Mouse (Mus musculus) limb, embryonic 15.5 days (tissue): ENCODE results near the gene Dglucy. TPM values are rescaled to one million over a fixed set of nuclear protein-coding genes. Genes with fewer than 3 reads are reported as not detected.
A peak's percentile ranks its signal among the peaks of the same experiment; 100 is the strongest.

Experiments
- ATAC-seq: fragments of 200-750 bp; cut with Nextera tagmentation; 2 replicates; pipeline ENCODE4 v1.8.0; 2017; ENCODE audit warnings: low read depth, moderate TSS enrichment; ENCODE audit not compliant: insufficient number of reproducible peaks, low FRiP score, low TSS enrichment
- H3K27ac ChIP-seq: fragments of 300-500 bp; sonication (generic); 2 replicates; pipeline ENCODE4 v1.5.1; 2015; ENCODE audit warnings: moderate library complexity, mild to moderate bottlenecking, inconsistent platforms
- H3K27me3 ChIP-seq: fragments of 300-500 bp; sonication (generic); 2 replicates; pipeline ENCODE4 v1.6.1; 2015; ENCODE audit warnings: inconsistent platforms
- H3K36me3 ChIP-seq: fragments of 300-500 bp; sonication (generic); 2 replicates; pipeline ENCODE4 v1.6.1; 2015; ENCODE audit warnings: inconsistent platforms
- H3K4me1 ChIP-seq: fragments of 300-500 bp; sonication (generic); 2 replicates; pipeline ENCODE4 v1.6.1; 2015; ENCODE audit warnings: inconsistent platforms
- H3K4me2 ChIP-seq: fragments of 300-500 bp; sonication (generic); 2 replicates; pipeline ENCODE4 v1.6.1; 2015; ENCODE audit warnings: mild to moderate bottlenecking, inconsistent platforms
- H3K4me3 ChIP-seq: fragments of 300-500 bp; sonication (generic); 2 replicates; pipeline ENCODE4 v1.5.1; 2015; ENCODE audit warnings: mild to moderate bottlenecking, inconsistent platforms
- H3K9ac ChIP-seq: fragments of 300-500 bp; sonication (generic); 2 replicates; pipeline ENCODE4 v1.6.1; 2015; ENCODE audit warnings: inconsistent platforms
- H3K9me3 ChIP-seq: fragments of 300-500 bp; sonication (generic); 2 replicates; pipeline ENCODE4 v1.6.1; 2016; ENCODE audit warnings: inconsistent platforms
- WGBS: fragments of 180-500 bp; shearing (Covaris S2); methylation state at CpG from one replicate; pipeline ENCODE4 v1.1.7; 2015; 5-methylcytosine and 5-hydroxymethylcytosine counted together
- polyA plus RNA-seq: library from polyadenylated mRNA; unstranded; fragments of >200 nt; fragmentation: Nextera tagmentation; extraction: Ambion mirVana; gene quantifications from 2 replicates; pipeline ENCODE4 v1.2.1, GENCODE M21; 2015

Gene Dglucy
- polyA plus RNA-seq, 1 experiment from 2014 or later, result 3.1 TPM

- Histone ChIP-seq H3K4me2 (no peak overlapping the region), H3K4me1 (no peaks in the 10 kb centered on the region), H3K27me3 (no peaks in the 10 kb centered on the region), H3K9me3 (no peaks in the 10 kb centered on the region), H3K9ac (no peak overlapping the region), H3K4me3 (no peak overlapping the region), H3K36me3 (no peaks in the 10 kb centered on the region), H3K27ac (no peak overlapping the region)
- WGBS, result 86% methylated on average over 5 of the region's 5 CpGs
- no peak for ATAC-seq
These were observed 38.0 kb downstream of the Dglucy start for GRCm38 (mm10) chr12:100816906-100817305.

DNA sequence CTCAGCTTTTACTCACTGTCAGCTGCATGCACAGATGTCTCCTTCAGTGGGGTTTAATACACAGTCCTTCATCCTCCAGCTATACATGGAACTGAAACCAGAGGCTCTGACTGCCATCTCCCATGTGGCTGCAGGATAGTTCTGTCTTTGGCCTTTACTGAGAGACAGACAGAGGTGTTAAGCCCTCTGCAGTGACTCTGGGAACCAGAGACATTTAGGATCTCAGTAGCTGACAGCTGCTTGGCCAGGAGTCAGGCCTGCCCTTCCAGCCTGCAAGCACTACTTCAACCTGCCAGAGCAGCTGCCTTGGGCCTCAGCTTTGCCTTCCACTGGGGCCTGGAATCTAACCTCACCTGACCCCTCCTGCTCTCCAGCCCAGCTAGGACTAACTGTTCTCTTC, 41.1 kb downstream of the Dglucy start:
- H3K9ac ChIP-seq, result no peak overlapping the region
- H3K4me1 ChIP-seq, result no peaks in the 10 kb centered on the region
- no peaks in the 10 kb centered on the region for H3K36me3 ChIP-seq
- peak; percentile 58; the same call in 1 of the 2 replicates for ATAC-seq
- no peaks in the 10 kb centered on the region for H3K9me3 ChIP-seq
- H3K4me2 ChIP-seq, result no peak overlapping the region
- no peaks in the 10 kb centered on the region for H3K27me3 ChIP-seq
- H3K27ac ChIP-seq, result no peak overlapping the region
- no peak overlapping the region for H3K4me3 ChIP-seq

GRCm38 (mm10) chr12:100831021-100831420, 52.2 kb downstream of the Dglucy start:
- no peak overlapping the region for H3K4me3 ChIP-seq
- no peaks in the 10 kb centered on the region for H3K9me3 ChIP-seq
- no peaks in the 10 kb centered on the region for H3K36me3 ChIP-seq
- WGBS, result 90% methylated on average over 2 of the region's 2 CpGs
- H3K9ac ChIP-seq, result no peak overlapping the region
- no peak overlapping the region for H3K27ac ChIP-seq
- no peaks in the 10 kb centered on the region for H3K27me3 ChIP-seq
- no peak for ATAC-seq
- H3K4me2 ChIP-seq, result no peak overlapping the region
- H3K4me1 ChIP-seq, result no peaks in the 10 kb centered on the region

DNA sequence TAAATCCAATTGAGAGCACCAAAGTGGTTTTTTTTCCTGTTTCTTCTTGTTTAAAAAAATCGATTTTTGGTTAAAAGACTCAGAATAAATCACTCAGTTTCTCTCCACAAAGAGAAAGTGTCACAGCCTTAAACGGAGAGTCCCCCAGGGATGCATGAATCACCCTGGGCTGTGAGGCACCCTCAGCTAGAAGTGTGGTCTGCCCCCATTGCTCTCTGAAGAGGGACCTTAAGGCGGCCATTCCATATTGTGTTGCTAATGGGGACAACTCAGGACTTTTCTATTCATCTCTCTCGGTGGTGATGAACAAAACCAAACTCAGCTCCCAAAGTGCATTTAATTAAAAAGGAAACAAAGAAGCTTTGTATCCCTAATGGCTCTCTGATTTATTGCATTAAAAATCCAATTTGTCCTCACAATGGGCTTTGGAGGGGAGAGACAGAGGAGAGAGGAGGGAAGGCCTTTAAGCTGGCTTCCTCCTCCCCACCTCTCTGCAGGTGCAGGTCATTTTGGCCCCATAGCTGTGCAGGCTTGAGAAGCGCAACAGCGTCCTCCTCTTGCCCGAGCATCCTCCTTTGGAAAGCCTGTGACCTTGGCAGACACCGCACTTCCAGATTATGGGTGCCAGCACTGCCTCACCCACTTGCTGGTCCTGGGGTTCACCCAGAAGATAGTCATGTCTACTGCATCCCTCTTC, 52.9 kb downstream of the Dglucy start:
- WGBS, result 72% methylated on average over 8 of the region's 8 CpGs
- Histone ChIP-seq H3K4me1 (no peaks in the 10 kb centered on the region), H3K9me3 (no peaks in the 10 kb centered on the region), H3K27me3 (no peaks in the 10 kb centered on the region), H3K4me3 (no peak overlapping the region), H3K9ac (no peak overlapping the region), H3K4me2 (no peak overlapping the region), H3K36me3 (no peaks in the 10 kb centered on the region), H3K27ac (no peak overlapping the region)
- ATAC-seq, result no peak

DNA sequence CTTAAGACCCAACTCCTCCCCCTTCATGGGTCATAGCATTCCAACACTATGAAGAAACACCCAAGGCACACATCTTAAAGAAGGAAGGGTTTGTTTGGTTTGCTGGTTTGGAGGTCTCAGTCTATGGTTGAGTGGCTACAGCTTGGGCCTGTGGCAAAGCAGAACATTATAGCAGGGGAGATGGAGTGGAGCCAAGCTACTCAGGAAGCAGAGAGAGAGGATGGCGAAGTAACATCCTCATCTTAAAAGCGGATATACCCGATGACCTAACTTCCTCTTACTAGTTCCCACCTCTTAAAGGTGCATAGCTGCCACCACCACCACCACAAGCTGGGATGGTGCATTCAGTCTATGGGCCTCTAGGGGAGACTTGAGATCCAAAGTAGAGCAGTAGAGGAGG, 58.4 kb downstream of the Dglucy start:
- Histone ChIP-seq H3K9ac (no peak overlapping the region), H3K27ac (no peak overlapping the region), H3K4me1 (no peaks in the 10 kb centered on the region), H3K4me2 (no peak overlapping the region), H3K27me3 (no peaks in the 10 kb centered on the region), H3K36me3 (no peaks in the 10 kb centered on the region), H3K4me3 (no peak overlapping the region), H3K9me3 (no peaks in the 10 kb centered on the region)
- 91% methylated on average over 3 of the region's 3 CpGs for WGBS
- no peak for ATAC-seq

DNA sequence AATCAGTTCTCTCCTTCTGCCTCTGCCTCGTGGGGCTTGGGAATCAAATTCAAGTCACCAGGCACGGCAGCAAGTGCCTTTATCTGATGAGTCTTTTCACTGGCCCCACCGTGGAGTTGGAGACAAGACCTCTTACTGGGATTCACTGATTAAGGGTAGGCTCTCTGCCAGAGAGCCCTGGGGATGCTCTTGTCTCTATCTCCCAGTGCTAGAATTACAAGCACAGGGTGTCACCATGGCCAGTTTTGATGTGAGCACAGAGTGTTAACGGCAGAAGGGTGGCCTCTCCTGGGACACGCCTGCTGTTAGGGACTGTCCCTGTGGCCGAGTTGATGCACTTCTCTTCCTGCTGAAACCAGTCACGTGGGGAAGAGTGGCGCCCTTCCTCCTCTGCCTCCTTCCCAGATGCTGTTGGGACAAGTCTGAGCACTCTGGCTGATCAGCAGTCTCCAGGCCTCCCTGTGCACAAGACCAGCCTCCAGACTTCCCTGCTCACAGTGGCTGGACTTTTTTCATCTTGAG, 60.3 kb downstream of the Dglucy start:
- H3K36me3 ChIP-seq, result no peaks in the 10 kb centered on the region
- H3K4me3 ChIP-seq, result no peak overlapping the region
- WGBS, result 40% methylated on average over 8 of the region's 8 CpGs
- no peaks in the 10 kb centered on the region for H3K9me3 ChIP-seq
- H3K4me2 ChIP-seq, result no peak overlapping the region
- no peak overlapping the region for H3K27ac ChIP-seq
- ATAC-seq, result no peak
- H3K27me3 ChIP-seq, result no peaks in the 10 kb centered on the region
- H3K9ac ChIP-seq, result no peak overlapping the region
- H3K4me1 ChIP-seq, result no peaks in the 10 kb centered on the region

GRCm38 (mm10) chr12:100839926-100840325, 61.1 kb downstream of the Dglucy start:
- no peak overlapping the region for H3K9ac ChIP-seq
- WGBS, result 77% methylated on average over 6 of the region's 6 CpGs
- no peaks in the 10 kb centered on the region for H3K27me3 ChIP-seq
- H3K4me3 ChIP-seq, result no peak overlapping the region
- no peaks in the 10 kb centered on the region for H3K4me1 ChIP-seq
- no peaks in the 10 kb centered on the region for H3K9me3 ChIP-seq
- no peak overlapping the region for H3K4me2 ChIP-seq
- H3K36me3 ChIP-seq, result no peaks in the 10 kb centered on the region
- H3K27ac ChIP-seq, result no peak overlapping the region
- no peak for ATAC-seq

GRCm38 (mm10) chr12:100841211-100841792, 62.4 kb downstream of the Dglucy start:
- peak; percentile 40; the same call in 1 of the 2 replicates for ATAC-seq

GRCm38 (mm10) chr12:100843171-100843570, 64.3 kb downstream of the Dglucy start:
- Histone ChIP-seq H3K4me2 (no peak overlapping the region), H3K27me3 (no peaks in the 10 kb centered on the region), H3K27ac (no peak overlapping the region), H3K4me1 (no peaks in the 10 kb centered on the region), H3K4me3 (no peak overlapping the region), H3K36me3 (no peaks in the 10 kb centered on the region), H3K9me3 (no peaks in the 10 kb centered on the region), H3K9ac (no peak overlapping the region)
- 74% methylated on average over 4 of the region's 4 CpGs for WGBS
- ATAC-seq, result no peak

More at GRCm38 (mm10) chr12:100841211-100841792, 62.4 kb downstream of the Dglucy start:
- no peak overlapping the region for H3K4me2 ChIP-seq
- no peaks in the 10 kb centered on the region for H3K36me3 ChIP-seq
- no peaks in the 10 kb centered on the region for H3K9me3 ChIP-seq
- H3K4me3 ChIP-seq, result no peak overlapping the region
- WGBS, result 25% methylated on average over 3 of the region's 3 CpGs
- no peaks in the 10 kb centered on the region for H3K27me3 ChIP-seq
- no peak overlapping the region for H3K9ac ChIP-seq
- no peak overlapping the region for H3K27ac ChIP-seq
- H3K4me1 ChIP-seq, result no peaks in the 10 kb centered on the region

- no peak for ATAC-seq
- WGBS, result 85% methylated on average over 7 of the region's 7 CpGs
- H3K36me3 ChIP-seq, result no peaks in the 10 kb centered on the region
These were observed 65.7 kb downstream of the Dglucy start for GRCm38 (mm10) chr12:100844546-100844945.

GRCm38 (mm10) chr12:100845829-100846228, 67.0 kb downstream of the Dglucy start:
- WGBS, result 26% methylated on average over 2 of the region's 2 CpGs

More at GRCm38 (mm10) chr12:100844546-100844945, 65.7 kb downstream of the Dglucy start:
- H3K4me3 ChIP-seq, result no peak overlapping the region
- H3K9me3 ChIP-seq, result no peaks in the 10 kb centered on the region
- no peak overlapping the region for H3K4me2 ChIP-seq
- H3K27me3 ChIP-seq, result no peaks in the 10 kb centered on the region
- no peak overlapping the region for H3K9ac ChIP-seq
- H3K4me1 ChIP-seq, result no peaks in the 10 kb centered on the region
- H3K27ac ChIP-seq, result no peak overlapping the region

DNA sequence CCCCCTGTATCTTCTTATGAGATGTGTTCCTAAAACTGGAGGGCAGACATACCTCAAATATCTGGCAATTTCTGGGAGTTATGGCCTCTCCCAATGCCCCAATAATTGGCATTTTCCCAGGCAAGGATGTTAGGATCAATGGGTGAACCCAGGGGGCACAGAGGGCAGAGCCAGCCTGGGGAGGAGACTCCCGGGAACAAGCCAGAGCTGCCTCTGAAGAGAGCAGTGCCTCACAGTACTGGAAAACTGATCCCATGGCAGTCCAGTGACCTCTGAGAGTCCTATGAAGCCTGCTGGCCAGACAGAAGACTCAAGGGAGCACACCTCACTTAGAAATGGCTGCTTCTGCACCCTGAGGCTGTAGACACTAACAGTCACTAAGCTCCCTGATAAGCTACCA, 67.7 kb downstream of the Dglucy start:
- Histone ChIP-seq H3K4me3 (no peak overlapping the region), H3K9ac (no peak overlapping the region), H3K4me1 (no peaks in the 10 kb centered on the region), H3K9me3 (no peaks in the 10 kb centered on the region), H3K36me3 (no peaks in the 10 kb centered on the region), H3K27ac (no peak overlapping the region), H3K4me2 (no peak overlapping the region), H3K27me3 (no peaks in the 10 kb centered on the region)
- 23% methylated on average over 1 of the region's 1 CpGs for WGBS
- no peak for ATAC-seq

More at GRCm38 (mm10) chr12:100845829-100846228, 67.0 kb downstream of the Dglucy start:
- H3K9me3 ChIP-seq, result no peaks in the 10 kb centered on the region
- H3K4me2 ChIP-seq, result no peak overlapping the region
- ATAC-seq, result no peak
- no peaks in the 10 kb centered on the region for H3K4me1 ChIP-seq
- no peaks in the 10 kb centered on the region for H3K27me3 ChIP-seq
- H3K27ac ChIP-seq, result no peak overlapping the region
- H3K4me3 ChIP-seq, result no peak overlapping the region
- H3K9ac ChIP-seq, result no peak overlapping the region
- H3K36me3 ChIP-seq, result no peaks in the 10 kb centered on the region
